Mouse (Mus musculus) spleen, embryonic (tissue): Measurements from ENCODE around the gene Cpa2.

Experiments used
- CTCF ChIA-PET: fragments of 350-600 bp; sonication (Branson Sonifier 250); formaldehyde crosslinking; loops from one replicate; lab custom pipeline; 2022; lab: Charles Lee

Cpa2 gene

DNA sequence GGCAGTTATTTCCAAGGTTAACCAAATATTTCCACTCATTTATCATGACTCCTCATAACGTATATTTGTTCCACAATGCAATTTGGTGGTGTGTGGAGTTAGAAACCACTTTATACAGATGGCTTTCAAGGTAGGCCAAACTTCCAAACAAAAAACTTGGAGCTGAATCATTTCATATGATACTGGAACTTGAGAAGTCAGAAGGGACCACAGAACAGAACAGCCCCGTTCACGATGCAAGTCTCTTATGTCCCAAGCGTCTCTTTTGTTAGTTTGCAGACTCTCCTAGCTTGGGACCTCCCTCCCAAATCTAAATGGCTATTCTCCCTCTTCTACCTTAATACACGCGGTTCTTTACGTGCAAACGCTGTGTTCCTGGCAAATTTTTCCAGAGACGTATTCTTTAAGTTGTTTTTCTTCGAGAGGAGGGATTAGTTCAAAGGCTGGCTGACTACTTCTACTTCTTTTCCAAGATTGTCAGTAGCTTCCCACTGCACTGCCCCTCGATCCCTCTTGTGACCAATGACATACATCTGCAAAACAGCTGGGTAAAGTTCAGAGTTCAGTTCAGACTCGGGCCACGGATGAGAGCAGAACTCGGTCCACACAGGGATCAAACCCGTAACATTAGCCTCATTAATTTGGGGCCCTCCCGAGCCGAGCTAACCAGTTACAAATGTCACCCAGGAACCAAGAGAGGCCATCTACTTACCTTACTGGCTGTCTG is 35.3 kb downstream of the Cpa2 start:
- CTCF ChIA-PET, result no interaction called here

GRCm38 (mm10) chr6:30579961-30580840 is 38.8 kb downstream of the Cpa2 start:
- CTCF ChIA-PET, result interaction anchor here (0.6 kb wide), 1 partner anchor 13 kb away, joined by 3 read pairs; no protein-coding TSS in a partner anchor

GRCm38 (mm10) chr6:30580841-30581176 is 39.4 kb downstream of the Cpa2 start:
- CTCF ChIA-PET, result no interaction called here

- CTCF ChIA-PET, result no interaction called here
Observed at GRCm38 (mm10) chr6:30586886-30587442, 45.6 kb downstream of the Cpa2 start.

DNA sequence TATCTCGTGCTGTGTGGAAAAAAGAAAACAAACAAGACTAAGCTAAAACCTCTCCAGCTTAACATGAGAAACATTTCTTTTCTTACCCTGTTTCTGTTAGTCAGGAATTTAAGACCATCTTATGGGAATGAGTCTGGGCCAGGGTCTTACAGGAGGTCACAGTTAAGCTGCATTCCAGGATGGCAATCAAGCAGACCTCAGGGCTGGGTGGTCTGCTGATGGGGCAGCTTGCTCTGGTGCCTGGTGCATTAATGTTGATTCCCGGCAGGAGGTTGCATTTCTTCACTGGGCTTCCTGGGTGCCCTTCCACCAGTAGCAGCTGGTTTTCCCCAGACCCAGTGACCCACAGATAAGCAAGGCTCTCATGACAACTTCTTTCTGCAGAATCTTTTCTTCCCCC is 48.4 kb downstream of the Cpa2 start:
- CTCF ChIA-PET, result interaction anchor here (0.5 kb wide), 1 partner anchor 94 kb away, joined by 4 read pairs; no protein-coding TSS in a partner anchor

GRCm38 (mm10) chr6:30591851-30592404 is 50.5 kb downstream of the Cpa2 start:
- CTCF ChIA-PET, result no interaction called here

- CTCF ChIA-PET, result no interaction called here
Observed at GRCm38 (mm10) chr6:30592417-30592974, 51.1 kb downstream of the Cpa2 start.

- CTCF ChIA-PET, result no interaction called here
Observed at GRCm38 (mm10) chr6:30594364-30594763, 53.0 kb downstream of the Cpa2 start.

- CTCF ChIA-PET, result no interaction called here
Observed at GRCm38 (mm10) chr6:30596230-30596898, 55.0 kb downstream of the Cpa2 start.

- CTCF ChIA-PET, result no interaction called here
Observed at GRCm38 (mm10) chr6:30600033-30600432, 58.7 kb downstream of the Cpa2 start.

DNA sequence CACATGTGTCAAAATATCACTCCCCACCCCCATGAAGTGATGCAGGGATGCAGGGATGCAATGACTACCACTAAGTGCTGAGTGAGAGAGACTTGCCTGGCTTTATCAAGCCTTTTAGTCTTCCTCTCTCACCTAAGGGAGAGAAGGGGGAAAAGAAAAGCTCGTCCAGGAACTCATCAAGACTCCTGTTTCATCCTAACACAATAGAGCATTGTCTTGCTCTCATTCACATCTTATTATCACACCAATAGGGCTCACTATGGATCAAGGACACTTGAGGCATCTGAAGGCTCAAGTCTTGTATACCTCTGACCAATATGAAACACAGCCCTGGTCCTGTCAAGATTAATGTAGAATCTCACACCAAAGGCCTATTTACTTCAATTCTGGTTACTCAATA is 59.6 kb downstream of the Cpa2 start:
- CTCF ChIA-PET, result no interaction called here

- CTCF ChIA-PET, result no interaction called here
Observed at GRCm38 (mm10) chr6:30604342-30604867, 63.0 kb downstream of the Cpa2 start.

DNA sequence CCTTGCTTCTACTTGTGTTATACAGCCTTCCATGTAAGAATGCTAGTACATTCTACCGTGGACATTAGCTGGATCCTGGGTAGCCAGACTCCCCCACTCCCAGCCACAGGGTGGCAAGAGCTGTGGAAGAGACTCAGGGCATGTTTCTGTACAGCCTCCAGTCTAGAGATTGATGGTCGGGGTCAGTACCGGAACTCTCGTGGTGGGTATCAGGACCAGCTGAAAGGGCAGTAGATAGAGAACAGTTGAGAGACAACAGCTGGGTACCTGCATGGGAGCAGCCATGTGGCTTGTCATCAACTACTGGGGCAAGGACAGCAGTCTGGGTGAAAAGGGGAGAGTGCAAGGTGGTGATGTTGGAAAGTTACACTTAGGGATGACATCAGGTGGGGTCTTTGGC is 63.7 kb downstream of the Cpa2 start:
- CTCF ChIA-PET, result no interaction called here

DNA sequence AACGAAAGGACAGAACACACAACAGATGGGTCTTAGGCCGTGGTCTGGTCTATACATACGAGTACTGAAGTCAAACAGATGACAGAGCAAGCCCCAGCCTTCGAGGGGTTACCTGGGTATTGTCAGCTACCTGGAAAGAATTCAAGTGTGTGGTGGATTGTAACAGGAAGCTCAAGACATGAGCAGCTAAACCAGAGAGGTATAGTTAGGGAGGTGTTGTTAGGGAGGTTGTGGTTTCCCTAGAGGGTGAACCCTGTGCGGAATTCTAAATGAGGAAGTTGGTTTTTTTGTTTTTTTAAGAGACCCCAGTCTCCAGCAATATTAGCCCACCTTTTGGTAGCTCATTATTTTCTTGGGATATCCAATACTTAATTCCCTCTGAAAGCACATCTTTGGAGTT is 64.3 kb downstream of the Cpa2 start:
- CTCF ChIA-PET, result no interaction called here

DNA sequence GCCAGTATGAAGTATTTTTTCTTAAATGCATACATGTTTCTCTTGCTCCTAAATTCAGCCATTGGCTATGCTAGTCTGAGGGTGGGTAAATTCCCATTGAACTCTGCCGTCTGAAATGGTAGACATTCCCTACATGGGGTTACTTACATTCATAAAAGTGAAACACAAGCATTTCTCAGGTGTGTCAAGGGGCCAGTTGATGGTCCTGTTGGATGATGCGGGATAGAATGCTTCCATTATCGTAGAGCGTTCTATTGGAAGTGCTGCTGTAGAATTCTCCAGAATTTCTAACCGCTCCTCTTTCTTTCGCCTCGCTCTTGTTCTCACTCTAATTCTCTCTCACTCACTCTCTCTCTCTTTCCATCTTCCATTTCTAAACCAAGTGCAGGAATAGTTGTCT is 69.3 kb downstream of the Cpa2 start, which contains the start of gene Cpa5:
Cpa5 (plus strand) TSS at position 301 of the 400 bp plus-strand sequence.
- CTCF ChIA-PET, result interaction anchor here (0.6 kb wide), 1 partner anchor 944 kb away, joined by 4 read pairs; no protein-coding TSS in a partner anchor

GRCm38 (mm10) chr6:30611212-30611611 is 69.8 kb downstream of the Cpa2 start:
- CTCF ChIA-PET, result interaction anchor here (0.6 kb wide), 1 partner anchor 944 kb away, joined by 4 read pairs; no protein-coding TSS in a partner anchor
